Mouse (Mus musculus): ENCODE measurements around the gene Speer2. TPM values are rescaled to one million over a fixed set of nuclear protein-coding genes. Genes with fewer than 3 reads are reported as not detected.

The Speer2 gene
- polyA plus RNA-seq (2012; ENCODE audit: low replicate concordance) = not detected in 2 replicates

GRCm38 (mm10) chr16:69863644-69864043 is at the start of gene Speer2:
TSS of gene Speer2 (minus strand) at chr16:69863744.

Measured in hematopoietic multipotent progenitor cell, adult 10-12 weeks (in vitro differentiated cells).